Mouse (Mus musculus) stomach, embryonic 16.5 days (tissue): ENCODE results near the gene Rp9. TPM values are rescaled to one million over a fixed set of nuclear protein-coding genes. Genes with fewer than 3 reads are reported as not detected.
A peak's percentile ranks its signal among the peaks of the same experiment; 100 is the strongest.
"Not testable (repeated sequence)": the region's sequence is repeated elsewhere in the genome, so short reads cannot be mapped to it uniquely, and the experiment has no call there.

Experiments
- ATAC-seq: fragments of 200-750 bp; cut with Nextera tagmentation; 2 replicates; pipeline ENCODE4 v1.8.0; 2017; ENCODE audit warnings: moderate number of reproducible peaks, moderate TSS enrichment; ENCODE audit not compliant: insufficient read depth, low FRiP score
- H3K27ac ChIP-seq: fragments of 300-500 bp; sonication (generic); 2 replicates; pipeline ENCODE4 v1.5.1; 2014; ENCODE audit warnings: low read length
- H3K27me3 ChIP-seq: fragments of 300-500 bp; sonication (generic); 2 replicates; pipeline ENCODE4 v1.6.1; 2014; ENCODE audit warnings: low read length, control low read depth, mixed read lengths; ENCODE audit not compliant: control insufficient read depth, insufficient read depth
- H3K36me3 ChIP-seq: fragments of 300-500 bp; sonication (generic); 2 replicates; pipeline ENCODE4 v1.6.1; 2014; ENCODE audit warnings: low read length; ENCODE audit not compliant: control insufficient read depth, insufficient read depth
- H3K4me1 ChIP-seq: fragments of 300-500 bp; sonication (generic); 2 replicates; pipeline ENCODE4 v1.6.1; 2014; ENCODE audit warnings: low read length, control low read depth, mixed read lengths; ENCODE audit not compliant: control insufficient read depth, insufficient read depth
- H3K4me2 ChIP-seq: fragments of 300-500 bp; sonication (generic); 2 replicates; pipeline ENCODE4 v1.6.1; 2014; ENCODE audit warnings: low read depth, low read length, mixed read lengths
- H3K4me3 ChIP-seq: fragments of 300-500 bp; sonication (generic); replicated peaks from 2 replicates; pipeline ENCODE4 v1.5.1; 2014; ENCODE audit warnings: mild to moderate bottlenecking, low read length
- H3K9ac ChIP-seq: fragments of 300-500 bp; sonication (generic); 2 replicates; pipeline ENCODE4 v1.6.1; 2014; ENCODE audit warnings: low read length
- H3K9me3 ChIP-seq: fragments of 300-500 bp; sonication (generic); replicated peaks from 2 replicates; pipeline ENCODE4 v1.6.1; 2016; ENCODE audit warnings: low read length, control low read depth; ENCODE audit not compliant: control insufficient read depth
- WGBS: fragments of 180-500 bp; shearing (Covaris S2); extraction: QIAGEN DNeasy Blood & Tissue Kit; methylation state at CpG from one replicate; pipeline ENCODE4 v1.1.7; 2014; 5-methylcytosine and 5-hydroxymethylcytosine counted together
- polyA plus RNA-seq: library from polyadenylated mRNA; unstranded; fragments of >200 nt; fragmentation: Nextera tagmentation; extraction: Ambion mirVana; gene quantifications from 2 replicates; pipeline ENCODE4 v1.2.1, GENCODE M21; 2015

Rp9 gene
- polyA plus RNA-seq, 1 experiment from 2014 or later, result 56.8 TPM

DNA sequence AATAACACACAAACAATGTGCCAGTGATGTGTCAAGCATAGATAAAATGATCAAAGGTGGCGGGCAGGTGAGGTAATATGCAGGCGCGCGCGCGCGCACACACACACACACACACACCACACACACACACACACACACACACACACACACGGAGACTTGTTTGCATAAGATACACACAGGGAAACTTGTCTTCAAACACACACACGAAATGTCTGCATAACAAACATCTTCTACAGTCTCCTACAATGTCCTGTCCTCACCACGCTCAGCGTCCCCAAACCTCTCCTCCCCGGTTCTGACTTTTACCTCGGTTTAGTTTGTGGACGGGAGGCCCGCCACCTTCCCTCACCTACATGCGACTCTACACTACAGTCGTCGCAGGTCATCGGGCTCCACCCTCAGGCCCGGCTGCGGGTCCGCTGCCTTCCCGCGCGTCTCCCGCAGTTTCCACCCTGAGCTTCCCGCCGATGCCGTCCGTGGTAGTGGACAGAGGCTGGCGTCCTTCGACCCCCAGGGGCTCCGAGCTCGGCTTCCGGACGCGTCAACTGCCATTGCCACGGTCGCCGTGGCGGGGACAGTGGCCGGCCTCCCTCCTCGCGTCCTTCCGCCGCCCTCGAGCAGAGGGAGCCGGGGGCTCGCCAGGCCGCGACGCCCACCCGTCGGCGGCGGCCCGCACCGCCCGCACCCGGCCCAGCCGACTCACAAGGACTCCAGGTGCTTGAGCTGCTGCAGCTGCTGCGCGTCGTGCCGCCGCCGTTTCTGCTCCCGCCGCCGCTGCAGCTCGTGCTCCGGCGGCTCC is 2.0 kb downstream of the Rp9 start:
- Histone ChIP-seq H3K36me3 (no peaks in the 10 kb centered on the region), H3K9ac (peak overlapping the region; percentile 97), H3K27ac (peak overlapping the region; percentile 86), H3K27me3 (no peaks in the 10 kb centered on the region), H3K4me3 (peak overlapping the region; percentile 87), H3K4me1 (peaks cover 5% of the 10 kb centered on the region; the same call in 1 of the 2 replicates), H3K9me3 (no peaks in the 10 kb centered on the region), H3K4me2 (peak overlapping the region; percentile 69)
- ATAC-seq, result peak; percentile 65
- under 1% methylated on average over 71 of the region's 73 CpGs for WGBS

GRCm38 (mm10) chr9:22466212-22466611 is 3.3 kb downstream of the Rp9 start:
- no peaks in the 10 kb centered on the region for H3K9me3 ChIP-seq
- H3K4me2 ChIP-seq, result no peak overlapping the region
- no peak for ATAC-seq
- no peaks in the 10 kb centered on the region for H3K36me3 ChIP-seq
- WGBS, result 90% methylated on average over 5 of the region's 5 CpGs
- peaks cover 5% of the 10 kb centered on the region; the same call in 1 of the 2 replicates for H3K4me1 ChIP-seq
- H3K27ac ChIP-seq, result no peak overlapping the region
- H3K9ac ChIP-seq, result no peak overlapping the region
- H3K27me3 ChIP-seq, result no peaks in the 10 kb centered on the region
- H3K4me3 ChIP-seq, result no peak overlapping the region

GRCm38 (mm10) chr9:22461946-22462345 is 7.6 kb downstream of the Rp9 start:
- no peak overlapping the region for H3K4me3 ChIP-seq
- H3K27ac ChIP-seq, result no peak overlapping the region
- WGBS, result 91% methylated on average over 3 of the region's 3 CpGs
- no peaks in the 10 kb centered on the region for H3K4me1 ChIP-seq
- no peaks in the 10 kb centered on the region for H3K9me3 ChIP-seq
- H3K9ac ChIP-seq, result no peak overlapping the region
- H3K27me3 ChIP-seq, result no peaks in the 10 kb centered on the region
- H3K36me3 ChIP-seq, result peaks cover 2% of the 10 kb centered on the region; the same call in 1 of the 2 replicates
- ATAC-seq, result no peak
- no peak overlapping the region for H3K4me2 ChIP-seq

DNA sequence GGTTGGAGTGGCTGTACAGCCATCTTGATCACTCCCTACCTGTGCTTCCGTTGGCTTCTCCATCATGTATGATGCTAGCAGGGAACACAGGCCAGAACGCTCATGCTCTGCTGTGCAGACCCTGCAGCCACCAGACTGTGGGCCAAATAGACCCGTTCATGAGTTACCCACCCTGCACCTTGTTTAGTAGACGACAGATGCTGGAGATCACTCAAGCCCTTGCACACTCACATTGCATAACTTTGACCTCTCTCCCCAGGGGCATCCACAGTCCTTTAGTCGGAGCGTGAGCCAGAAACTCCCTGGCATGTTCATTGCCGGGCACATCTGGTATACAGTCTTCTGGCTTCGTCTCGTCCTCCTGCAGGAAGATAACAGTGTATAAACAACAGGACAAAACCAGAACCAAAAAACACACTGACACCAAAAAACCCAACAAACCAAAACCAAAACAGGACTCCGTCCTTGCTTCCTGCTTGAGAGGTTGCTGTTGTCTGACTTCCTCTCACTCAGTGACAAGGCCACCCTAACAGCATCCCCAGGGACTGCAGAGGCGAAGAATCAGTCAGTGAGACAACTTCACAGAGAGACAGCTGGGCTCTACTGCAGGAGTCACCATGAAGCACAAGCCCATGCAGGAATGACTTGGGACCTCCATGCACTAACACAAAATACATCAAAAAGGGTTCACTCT is 12.3 kb downstream of the Rp9 start:
- Histone ChIP-seq H3K36me3 (peaks cover 36% of the 10 kb centered on the region), H3K27ac (no peak overlapping the region), H3K9ac (no peak overlapping the region), H3K4me3 (no peak overlapping the region), H3K4me1 (no peaks in the 10 kb centered on the region), H3K4me2 (no peak overlapping the region), H3K27me3 (no peaks in the 10 kb centered on the region), H3K9me3 (no peaks in the 10 kb centered on the region)
- WGBS, result 87% methylated on average over 11 of the region's 11 CpGs
- no peak for ATAC-seq

DNA sequence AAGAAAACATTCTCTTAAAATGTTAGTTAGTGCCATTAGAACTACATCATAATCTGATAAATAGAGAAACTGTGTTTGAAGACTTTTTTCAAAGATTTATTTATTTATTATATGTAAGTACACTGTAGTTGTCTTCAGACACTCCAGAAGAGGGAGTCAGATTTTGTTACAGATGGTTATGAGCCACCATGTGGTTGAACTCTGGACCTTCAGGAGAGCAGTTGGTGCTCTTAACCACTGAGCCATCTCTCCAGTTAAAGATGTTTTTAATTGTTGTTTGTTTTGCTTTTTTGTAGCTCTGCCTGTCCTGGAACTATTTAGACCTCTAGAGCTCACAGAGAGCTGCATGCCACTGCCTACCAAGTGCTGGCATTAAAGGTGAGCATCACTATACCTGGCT is 14.5 kb downstream of the Rp9 start:
- Histone ChIP-seq H3K27ac (no peak overlapping the region), H3K9me3 (no peaks in the 10 kb centered on the region), H3K4me1 (no peaks in the 10 kb centered on the region), H3K36me3 (peaks cover 45% of the 10 kb centered on the region), H3K4me3 (no peak overlapping the region), H3K4me2 (no peak overlapping the region), H3K9ac (no peak overlapping the region), H3K27me3 (no peaks in the 10 kb centered on the region)
- ATAC-seq, result no peak

- H3K9ac ChIP-seq, H3K4me3 ChIP-seq, H3K27ac ChIP-seq, H3K4me1 ChIP-seq, H3K27me3 ChIP-seq, H3K9me3 ChIP-seq, H3K4me2 ChIP-seq, ATAC-seq: not testable (repeated sequence)
- 91% methylated on average over 8 of the region's 8 CpGs for WGBS
- H3K36me3 ChIP-seq, result peaks cover 55% of the 10 kb centered on the region
These were observed 15.6 kb downstream of the Rp9 start, which contains the start of gene Gm17545 for GRCm38 (mm10) chr9:22453990-22454389. Gene Gm17545 (plus strand): TSS chr9:22454290.

DNA sequence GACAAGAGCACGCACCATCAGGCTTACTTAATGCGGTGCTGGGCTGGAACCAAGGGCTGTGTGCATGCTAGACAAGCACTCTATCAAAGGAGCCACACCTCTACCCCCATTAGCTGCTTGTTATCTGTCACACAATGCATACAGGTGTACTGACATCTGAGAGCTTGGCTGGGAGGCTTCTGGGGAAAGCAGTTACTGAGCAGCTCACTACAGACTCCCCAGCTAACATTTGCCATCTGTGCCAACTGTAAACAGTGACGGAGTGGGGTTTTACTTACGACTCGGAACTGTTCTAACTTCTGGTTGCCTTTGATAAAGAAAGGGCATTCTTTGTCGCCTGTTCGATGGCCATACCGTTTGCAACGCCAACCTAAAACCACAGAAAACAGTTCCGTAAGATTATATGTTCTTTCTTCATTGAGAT is 16.0 kb downstream of the Rp9 start:
- H3K4me3 ChIP-seq, result no peak overlapping the region
- 74% methylated on average over 10 of the region's 10 CpGs for WGBS
- ATAC-seq, result peak; percentile 60

DNA sequence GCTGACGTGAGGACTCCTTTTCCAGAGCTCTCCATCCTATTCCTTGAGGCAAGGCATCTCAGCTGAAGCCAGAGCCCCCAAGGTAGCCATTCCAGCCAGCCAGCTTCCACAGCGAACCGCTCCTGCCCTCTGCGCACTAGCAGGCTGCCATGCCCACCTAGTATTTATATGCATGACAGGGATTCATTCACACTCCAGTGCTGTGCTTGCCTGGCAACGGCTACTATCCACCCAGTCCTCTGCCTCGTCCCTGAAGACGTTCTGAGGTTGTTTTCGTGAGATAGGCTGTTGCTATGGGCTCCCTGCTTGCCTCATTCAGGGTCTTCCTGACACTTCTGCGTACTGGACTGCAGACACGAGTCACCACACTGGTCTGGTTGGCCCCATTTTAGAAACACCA is 16.8 kb downstream of the Rp9 start:
- H3K4me3 ChIP-seq, result no peak overlapping the region
- H3K27ac ChIP-seq, result no peak overlapping the region
- no peak overlapping the region for H3K9ac ChIP-seq
- H3K27me3 ChIP-seq, result no peaks in the 10 kb centered on the region
- no peak overlapping the region for H3K4me2 ChIP-seq
- no peaks in the 10 kb centered on the region for H3K9me3 ChIP-seq
- WGBS, result 89% methylated on average over 10 of the region's 10 CpGs
- no peak for ATAC-seq
- peaks cover 58% of the 10 kb centered on the region for H3K36me3 ChIP-seq
- H3K4me1 ChIP-seq, result no peaks in the 10 kb centered on the region

More for the DNA sequence above, 16.0 kb downstream of the Rp9 start:
- Histone ChIP-seq H3K27me3 (no peaks in the 10 kb centered on the region), H3K4me2 (no peak overlapping the region), H3K36me3 (peaks cover 58% of the 10 kb centered on the region), H3K27ac (no peak overlapping the region), H3K9ac (no peak overlapping the region), H3K9me3 (no peaks in the 10 kb centered on the region), H3K4me1 (no peaks in the 10 kb centered on the region)

DNA sequence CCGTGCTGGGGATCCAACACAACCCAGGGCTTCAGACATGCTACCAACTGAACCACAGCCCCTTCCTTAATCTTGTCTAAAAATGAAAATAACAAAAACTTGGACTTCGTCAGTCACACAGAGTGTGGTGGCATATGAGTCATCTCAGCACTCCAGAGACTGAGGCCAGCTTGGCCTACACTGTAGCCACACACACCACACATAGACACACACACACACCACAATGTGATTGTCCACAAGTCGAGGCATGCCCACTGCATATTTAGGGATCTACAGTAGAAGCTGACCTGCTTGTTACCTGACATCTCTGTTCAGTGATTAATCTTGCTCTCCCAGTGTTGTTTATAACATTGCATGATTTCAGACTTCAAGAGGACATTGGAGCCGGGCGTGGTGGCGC is 20.3 kb downstream of the Rp9 start:
- Histone ChIP-seq H3K36me3 (peaks cover 39% of the 10 kb centered on the region), H3K4me3 (no peak overlapping the region), H3K9me3 (no peaks in the 10 kb centered on the region), H3K9ac (no peak overlapping the region), H3K27me3 (no peaks in the 10 kb centered on the region), H3K4me2 (no peak overlapping the region), H3K4me1 (no peaks in the 10 kb centered on the region), H3K27ac (no peak overlapping the region)
- WGBS, result 85% methylated on average over 6 of the region's 6 CpGs
- no peak for ATAC-seq
